Mouse (Mus musculus): ENCODE measurements at regions not wholly inside any gene's neighbourhood (a gene's known extent, or its start where the extent isn't known, plus 50 kb on each side); places are given as distances from the start of the nearest gene placed in this dataset.

DNA sequence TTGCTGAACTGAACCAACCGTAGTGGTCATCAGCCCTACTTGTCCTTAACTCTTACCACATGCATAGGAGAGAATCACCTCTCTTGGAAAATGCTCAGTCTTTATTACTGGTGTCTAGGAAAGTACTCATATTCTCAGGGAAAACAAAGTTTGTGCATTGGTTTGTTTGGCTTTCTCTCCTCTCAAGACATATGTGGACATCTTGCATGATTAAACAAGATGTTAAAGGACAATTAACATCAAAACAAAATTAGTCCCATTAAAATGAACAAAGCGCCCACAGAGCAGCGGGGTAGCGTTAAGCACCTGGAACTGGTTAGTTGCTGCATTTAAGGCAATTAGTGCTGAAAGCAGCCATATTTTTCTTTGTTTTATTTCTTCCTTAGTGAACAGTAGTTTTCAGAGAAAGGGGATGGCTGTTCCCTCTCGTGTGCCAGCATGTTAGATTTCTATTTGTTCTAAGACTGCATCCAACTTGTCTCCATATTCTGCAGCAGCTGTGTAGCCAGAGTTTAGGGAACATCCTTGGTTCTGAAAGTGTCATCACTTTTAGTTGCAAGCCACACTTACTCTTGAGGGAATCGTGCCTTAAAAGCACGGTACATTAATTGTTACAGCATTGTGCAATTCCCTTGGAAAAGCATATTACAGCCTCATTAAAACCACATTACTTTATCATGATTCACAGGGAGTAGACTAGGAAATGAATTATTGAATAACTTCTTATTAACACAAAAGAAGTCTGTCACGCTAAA is 137.7 kb downstream of the Ube2u start:
- DNase-seq (ENCODE audit: low spot score in 2 of 2), result no peak

DNA sequence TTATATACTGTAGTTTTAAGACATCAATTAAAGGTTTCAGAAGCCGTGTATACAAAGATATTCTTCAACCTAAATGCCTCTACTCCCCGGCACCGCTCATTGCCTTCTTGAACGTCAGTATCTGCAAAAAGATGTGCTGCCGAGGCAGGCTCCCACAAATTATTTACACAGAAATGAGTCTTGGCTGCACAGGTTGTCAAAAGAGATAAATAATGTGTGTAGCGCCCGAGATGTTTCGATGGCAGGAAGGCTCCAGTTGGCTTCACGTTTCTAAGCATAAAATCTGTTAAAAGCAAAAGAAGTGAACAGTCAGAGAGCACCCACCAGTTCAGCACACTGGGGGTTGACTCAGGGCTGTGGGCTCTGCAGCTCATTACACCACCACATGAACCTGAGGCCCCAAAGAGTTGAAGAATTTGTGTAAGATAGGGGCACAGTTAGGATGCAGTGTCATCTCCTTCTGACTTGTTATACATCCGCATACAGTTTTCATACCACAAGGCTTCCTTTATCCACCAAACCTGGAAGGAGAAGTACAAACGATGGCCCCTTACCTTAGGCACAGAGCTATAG is 138.4 kb downstream of the Ube2u start:
- no peak for DNase-seq (ENCODE audit: low spot score in 2 of 2)

DNA sequence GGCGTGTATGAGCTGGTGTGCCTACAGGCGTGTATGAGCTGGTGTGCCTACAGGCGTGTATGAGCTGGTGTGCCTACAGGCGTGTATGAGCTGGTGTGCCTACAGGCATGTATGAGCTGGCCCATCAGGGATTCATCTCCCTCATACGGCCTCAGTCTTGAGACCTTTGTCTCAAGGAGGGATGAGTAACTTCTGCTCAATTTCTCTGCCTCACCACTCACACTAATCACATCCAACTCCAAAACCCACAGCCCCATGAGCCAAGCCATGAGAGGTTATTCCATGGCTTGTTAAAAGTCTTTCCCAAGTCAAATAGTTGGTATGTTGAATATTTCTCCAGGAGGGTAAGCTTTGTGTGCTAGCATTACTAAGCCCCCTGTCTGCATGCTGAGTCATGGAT is 146.0 kb downstream of the Ube2u start:
- DNase-seq (ENCODE audit: low spot score in 2 of 2), result no peak

DNA sequence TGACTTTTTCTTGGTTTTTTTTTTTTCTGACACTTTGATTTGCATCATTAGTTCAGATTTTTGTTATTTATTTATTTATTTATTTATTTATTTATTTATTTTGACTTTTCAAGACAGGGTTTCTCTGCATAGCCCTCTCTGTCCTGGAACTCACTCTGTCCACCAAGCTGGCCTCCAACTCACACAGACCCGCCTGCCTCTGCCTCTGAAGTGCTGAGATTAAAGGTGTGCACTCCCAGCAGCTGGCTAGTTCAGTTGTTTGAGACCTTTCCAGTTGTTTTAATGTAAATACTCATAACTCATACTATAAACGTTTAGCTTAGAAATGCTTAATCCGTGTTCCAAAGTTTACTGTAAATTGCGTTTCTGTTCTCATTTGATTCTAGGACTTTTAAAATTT is 147.9 kb downstream of the Ube2u start:
- no peak for DNase-seq (ENCODE audit: low spot score in 2 of 2)

DNA sequence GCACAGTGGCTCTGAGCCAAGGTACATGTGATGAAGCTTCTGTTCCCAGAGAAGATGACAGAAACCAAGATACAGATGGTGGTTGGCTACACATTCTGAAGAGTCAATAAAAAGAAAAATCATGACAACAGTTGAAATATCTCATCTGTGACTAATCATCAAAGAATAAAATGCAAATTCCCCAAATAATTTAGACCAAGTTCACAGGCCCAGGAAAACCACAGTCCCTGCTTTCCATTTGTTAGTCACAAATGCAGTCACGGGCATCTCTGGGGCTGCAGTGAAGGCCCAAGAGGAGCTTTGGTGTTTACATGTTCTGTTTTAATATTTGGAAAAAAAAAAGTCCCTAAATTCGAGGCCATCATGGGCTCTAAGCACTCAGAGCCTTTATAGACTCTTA is 142.1 kb upstream of the Cachd1 start:
- no peak for DNase-seq (ENCODE audit: low spot score in 2 of 2)

GRCm38 (mm10) chr4:100637597-100637996 is 138.9 kb upstream of the Cachd1 start:
- DNase-seq (ENCODE audit: low spot score in 2 of 2), result no peak

GRCm38 (mm10) chr4:100661154-100661553 is 115.3 kb upstream of the Cachd1 start:
- DNase-seq (ENCODE audit: low spot score in 2 of 2), result peak; percentile 11 to 22

DNA sequence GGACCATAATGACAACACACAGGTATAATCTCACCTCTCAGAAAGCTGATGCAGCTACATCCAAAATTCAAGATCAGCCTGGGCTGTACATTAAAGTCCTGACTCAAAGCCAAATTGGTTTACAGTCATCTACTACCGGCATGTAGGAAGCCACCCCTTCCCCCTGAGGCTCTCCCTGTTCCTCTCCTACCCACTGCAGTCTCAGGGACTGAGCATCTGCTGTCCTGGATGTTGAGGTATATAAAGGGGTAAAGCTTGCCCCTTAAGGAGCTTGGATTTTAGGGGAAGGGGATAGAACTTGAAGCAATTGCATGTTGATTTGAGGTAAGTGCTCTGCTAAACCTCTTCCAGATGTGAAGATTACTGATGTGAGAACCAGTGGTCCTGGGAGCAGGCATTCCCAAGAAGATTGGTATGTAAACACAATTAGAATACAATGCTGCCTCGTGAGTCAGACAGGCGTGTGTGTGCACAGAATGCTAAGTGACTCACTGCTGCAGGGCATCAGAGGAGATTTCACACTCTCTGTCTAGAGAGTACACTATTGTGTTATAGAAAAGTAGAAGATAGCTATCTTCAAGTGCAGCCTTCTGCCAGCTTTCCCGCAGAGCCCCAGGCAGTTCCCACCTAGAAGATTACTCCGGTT is 111.7 kb upstream of the Cachd1 start:
- peak; percentile 10 to 17 for DNase-seq (ENCODE audit: low spot score in 2 of 2)

DNA sequence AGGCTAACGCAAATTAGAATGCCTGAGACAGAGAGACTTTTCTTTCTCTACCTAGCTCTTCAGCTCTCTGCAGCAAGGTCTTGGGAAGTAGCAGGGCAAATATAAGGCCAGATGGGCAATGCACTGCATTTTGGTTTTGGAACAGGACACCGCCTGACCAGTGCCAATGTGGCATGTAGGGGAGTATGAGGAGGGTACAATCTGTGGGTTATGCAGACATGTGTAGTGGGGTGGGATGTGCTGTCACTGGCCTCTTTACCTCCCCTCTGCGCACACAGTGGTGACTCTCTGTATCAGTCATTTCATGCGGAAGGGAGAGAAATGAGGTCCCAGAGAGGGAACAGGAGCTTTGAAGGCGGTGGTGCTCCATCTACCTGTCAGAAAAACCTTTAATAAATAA is 105.9 kb upstream of the Cachd1 start:
- no peak for DNase-seq (ENCODE audit: low spot score in 2 of 2)

DNA sequence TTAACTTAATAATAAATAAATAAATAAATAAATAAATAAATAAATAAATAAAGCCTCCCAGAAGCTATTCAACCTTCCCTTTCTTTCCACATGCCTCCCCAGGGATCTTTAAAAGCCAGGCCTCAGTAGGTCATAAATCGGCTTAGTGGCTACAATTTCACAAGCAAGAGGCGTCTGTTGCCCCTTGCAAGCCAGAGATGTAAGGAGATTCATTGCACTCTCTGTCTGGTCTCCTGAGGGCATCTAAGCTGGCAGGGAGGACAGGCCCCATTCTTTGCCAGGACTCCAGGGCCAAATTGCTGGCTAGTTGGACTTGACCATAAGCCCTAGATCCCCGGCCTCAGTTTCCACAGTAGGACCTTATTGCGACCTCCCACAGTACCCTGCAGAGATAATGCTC is 101.6 kb upstream of the Cachd1 start:
- DNase-seq (ENCODE audit: low spot score in 2 of 2), result no peak

DNA sequence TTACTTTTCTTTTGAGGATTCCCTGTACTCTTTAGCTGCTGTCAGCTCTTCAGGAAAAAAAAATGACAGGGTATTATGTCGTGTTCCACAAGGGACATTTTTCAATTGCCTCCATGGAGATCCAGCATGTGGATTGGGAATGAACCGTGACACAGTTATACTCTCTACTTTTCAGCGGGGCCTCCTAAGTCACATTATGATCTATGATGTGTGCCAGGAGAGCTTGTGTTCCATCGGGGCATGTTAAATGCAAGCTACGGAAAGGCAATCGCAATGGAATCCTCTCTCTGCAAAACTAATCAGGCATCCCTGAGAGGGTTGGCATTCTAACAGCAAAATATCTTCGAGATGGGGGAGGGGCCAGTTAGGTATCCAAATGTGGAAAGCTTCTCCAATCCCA is 92.7 kb upstream of the Cachd1 start:
- no peak for DNase-seq (ENCODE audit: low spot score in 2 of 2)

DNA sequence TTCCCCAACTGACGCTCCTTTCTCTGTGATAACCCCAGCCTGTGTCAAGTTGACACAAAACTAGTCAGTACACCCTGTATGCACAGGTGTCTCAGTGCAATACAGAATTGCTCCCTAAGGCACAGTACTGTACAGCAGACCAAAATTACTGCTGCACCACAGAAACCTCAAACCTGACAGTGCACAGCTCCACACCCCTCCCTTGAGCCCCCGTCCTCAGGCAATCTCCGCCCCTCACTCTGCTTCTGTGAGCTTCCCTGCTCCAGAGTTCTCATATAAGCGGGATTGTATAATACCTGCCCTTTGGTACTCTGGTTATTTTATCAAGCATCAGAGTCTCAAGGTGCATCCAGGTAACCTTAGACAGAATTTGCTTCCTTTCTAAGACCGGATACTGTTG is 76.5 kb upstream of the Cachd1 start:
- DNase-seq (ENCODE audit: low spot score in 2 of 2), result no peak

GRCm38 (mm10) chr4:100700418-100700817 is 76.1 kb upstream of the Cachd1 start:
- DNase-seq (ENCODE audit: low spot score in 2 of 2), result no peak

DNA sequence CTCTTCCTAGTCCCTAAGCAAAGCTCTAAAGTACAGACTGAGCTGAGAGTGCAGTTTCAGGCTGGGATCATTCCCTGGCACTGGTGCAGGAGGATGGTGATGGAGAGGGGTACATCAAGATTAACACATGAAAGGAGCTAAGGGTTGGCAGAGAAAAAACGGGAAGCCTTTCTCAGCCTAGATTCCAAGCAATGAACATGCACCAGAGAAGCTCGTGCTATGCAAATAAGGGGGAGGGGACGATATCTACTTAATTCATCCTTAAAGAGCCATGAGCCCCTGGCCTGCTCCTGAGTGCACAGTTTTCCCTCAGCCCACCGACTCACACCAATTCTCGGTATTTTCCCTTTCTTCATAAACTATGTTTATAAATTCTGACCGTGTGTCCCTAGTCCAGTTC is 70.5 kb upstream of the Cachd1 start:
- no peak for DNase-seq (ENCODE audit: low spot score in 2 of 2)

- no peak for DNase-seq (ENCODE audit: low spot score in 2 of 2)
These were observed 69.3 kb upstream of the Cachd1 start for GRCm38 (mm10) chr4:100707125-100707524.

DNA sequence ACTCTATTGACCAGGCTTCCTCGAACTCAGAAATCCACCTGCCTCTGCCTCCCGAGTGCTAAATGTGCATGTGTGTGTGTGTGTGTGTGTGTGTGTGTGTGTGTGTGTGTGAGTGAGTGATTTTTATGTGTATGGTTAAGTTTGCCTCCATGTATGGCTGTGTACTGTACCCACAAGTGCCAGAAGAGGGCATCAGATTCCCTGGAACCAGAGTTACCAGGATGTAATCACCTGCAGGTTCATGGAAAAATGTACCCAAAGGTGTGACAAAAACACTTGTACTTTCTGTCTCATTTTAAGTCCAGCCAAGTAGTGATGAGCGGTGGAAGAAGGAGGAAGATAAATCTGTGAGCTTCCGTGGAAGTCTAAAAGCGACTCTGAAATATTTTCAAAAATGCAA is 68.2 kb upstream of the Cachd1 start:
- DNase-seq (ENCODE audit: low spot score in 2 of 2), result no peak

DNA sequence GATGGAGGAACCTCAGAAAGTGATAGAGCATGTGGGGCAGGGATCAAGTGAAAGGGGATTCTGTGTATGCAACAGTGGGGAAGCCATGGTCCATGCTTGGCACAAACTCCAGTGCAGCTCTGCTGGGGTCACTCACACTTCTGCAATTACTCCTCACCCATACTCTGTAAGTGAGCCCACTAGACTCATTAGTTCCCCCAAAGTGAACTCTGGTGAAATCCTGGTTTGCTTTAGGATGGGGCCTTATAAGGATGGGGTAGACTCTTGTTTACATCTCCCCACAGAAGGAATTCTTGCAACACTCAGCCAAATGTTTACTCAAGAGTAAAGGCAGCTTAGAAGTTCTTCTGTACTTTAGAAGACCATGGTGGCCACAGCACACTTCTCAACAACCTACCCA is 62.2 kb upstream of the Cachd1 start:
- DNase-seq (ENCODE audit: low spot score in 2 of 2), result no peak

- DNase-seq (ENCODE audit: low spot score in 2 of 2), result no peak
These were observed 58.9 kb upstream of the Cachd1 start for GRCm38 (mm10) chr4:100717601-100718000.

DNA sequence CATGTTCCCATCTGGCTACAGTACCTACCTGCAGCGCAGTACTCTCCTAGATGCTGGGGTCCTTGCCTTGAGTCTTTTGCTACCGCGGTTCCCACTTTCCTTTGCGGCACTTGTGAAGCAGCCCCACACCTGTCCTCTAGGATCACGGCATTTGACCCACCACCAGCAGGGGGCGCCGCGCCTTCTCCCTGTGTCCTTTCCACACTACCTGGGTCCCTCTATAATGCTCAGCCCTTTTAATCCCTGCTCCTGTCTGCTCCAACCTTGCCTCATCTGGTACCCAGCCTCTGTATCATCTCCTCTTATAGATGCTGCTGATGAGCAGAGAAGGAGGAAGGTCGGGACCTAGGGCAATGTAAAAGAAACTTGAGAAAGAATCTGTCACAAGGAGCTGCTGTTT is 53.9 kb upstream of the Cachd1 start:
- DNase-seq (ENCODE audit: low spot score in 2 of 2), result peak; percentile 33 to 44

DNA sequence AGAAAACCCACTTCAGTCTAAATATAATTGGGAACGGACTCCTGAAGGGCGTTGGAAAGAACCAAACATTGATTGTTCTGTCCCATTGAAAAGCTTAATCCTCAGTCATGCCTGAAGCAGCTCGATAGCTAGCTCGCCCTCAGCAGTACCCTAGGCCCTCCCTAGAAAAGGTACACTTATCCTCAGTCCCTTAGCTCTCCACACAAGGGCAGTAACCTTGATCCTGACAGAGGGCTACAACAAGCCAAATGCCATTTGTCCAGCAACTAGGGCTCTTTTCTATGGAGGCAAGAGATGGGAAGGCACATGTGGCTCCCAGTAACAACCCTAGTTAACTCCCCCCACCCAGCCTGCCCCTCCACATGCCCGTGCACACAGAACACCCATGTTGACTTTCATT is 53.4 kb upstream of the Cachd1 start:
- DNase-seq (ENCODE audit: low spot score in 2 of 2), result no peak

GRCm38 (mm10) chr4:100725811-100726210 is 50.7 kb upstream of the Cachd1 start:
- no peak for DNase-seq (ENCODE audit: low spot score in 2 of 2)

DNA sequence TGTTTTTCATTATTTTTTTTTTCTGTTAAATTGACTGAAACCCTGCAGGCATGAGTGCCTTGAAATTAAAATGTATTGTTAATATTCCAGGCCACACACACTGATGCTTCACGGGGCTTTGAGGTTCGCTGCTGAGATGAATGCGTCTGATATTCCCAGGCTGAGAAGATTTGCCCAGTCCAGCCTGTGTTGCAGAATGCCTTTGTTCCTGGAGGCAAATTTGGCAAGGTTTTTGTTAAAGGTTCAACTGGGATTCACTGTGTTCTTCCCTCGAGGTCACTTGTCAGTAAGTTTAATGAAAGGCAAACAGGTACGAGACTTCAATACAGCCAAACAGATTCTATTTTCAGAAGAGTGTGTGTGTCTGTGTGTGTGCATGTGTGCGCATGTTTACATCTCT is 50.0 kb upstream of the Cachd1 start:
- no peak for DNase-seq (ENCODE audit: low spot score in 2 of 2)

Data from frontal cortex, postnatal 36 days (tissue).